Mouse (Mus musculus) embryonic facial prominence, embryonic 10.5 days (tissue): ENCODE results near the gene Baiap2l2. TPM values are rescaled to one million over a fixed set of nuclear protein-coding genes. Genes with fewer than 3 reads are reported as not detected.
A peak's percentile ranks its signal among the peaks of the same experiment; 100 is the strongest.

Experiments
- DNase-seq: peaks from one replicate; pipeline ENCODE4 v3.0.0-alpha.2; 2017; ENCODE audit warnings: low spot score
- H3K27ac ChIP-seq: fragments of 300-500 bp; sonication (generic); replicated peaks from 2 replicates; pipeline ENCODE4 v1.5.1; 2016; ENCODE audit warnings: mild to moderate bottlenecking
- H3K27me3 ChIP-seq: fragments of 300-500 bp; sonication (generic); replicated peaks from 2 replicates; pipeline ENCODE4 v1.6.1; 2016; ENCODE audit warnings: low read depth, mild to moderate bottlenecking; ENCODE audit not compliant: poor library complexity, severe bottlenecking
- H3K36me3 ChIP-seq: fragments of 300-500 bp; sonication (generic); replicated peaks from 2 replicates; pipeline ENCODE4 v1.6.1; 2016; ENCODE audit warnings: mild to moderate bottlenecking, moderate library complexity
- H3K4me1 ChIP-seq: fragments of 300-500 bp; sonication (generic); 2 replicates; pipeline ENCODE4 v1.6.1; 2016
- H3K4me3 ChIP-seq: fragments of 300-500 bp; sonication (generic); 2 replicates; pipeline ENCODE4 v1.5.1; 2016; ENCODE audit warnings: mild to moderate bottlenecking, moderate library complexity
- H3K9me3 ChIP-seq: fragments of 300-500 bp; sonication (generic); 2 replicates; pipeline ENCODE4 v1.6.1; 2016; ENCODE audit warnings: mild to moderate bottlenecking
- WGBS: fragments of 180-500 bp; shearing (Covaris S2); methylation state at CpG from one replicate; pipeline ENCODE4 v1.1.7; 2016; 5-methylcytosine and 5-hydroxymethylcytosine counted together
- polyA plus RNA-seq: library from polyadenylated mRNA; unstranded; fragments of >200 nt; fragmentation: Nextera tagmentation; extraction: Ambion mirVana; gene quantifications from 2 replicates; pipeline ENCODE4 v1.2.1, GENCODE M21; 2016

Gene Baiap2l2
- polyA plus RNA-seq, 1 experiment from 2014 or later = 6.0 TPM

DNA sequence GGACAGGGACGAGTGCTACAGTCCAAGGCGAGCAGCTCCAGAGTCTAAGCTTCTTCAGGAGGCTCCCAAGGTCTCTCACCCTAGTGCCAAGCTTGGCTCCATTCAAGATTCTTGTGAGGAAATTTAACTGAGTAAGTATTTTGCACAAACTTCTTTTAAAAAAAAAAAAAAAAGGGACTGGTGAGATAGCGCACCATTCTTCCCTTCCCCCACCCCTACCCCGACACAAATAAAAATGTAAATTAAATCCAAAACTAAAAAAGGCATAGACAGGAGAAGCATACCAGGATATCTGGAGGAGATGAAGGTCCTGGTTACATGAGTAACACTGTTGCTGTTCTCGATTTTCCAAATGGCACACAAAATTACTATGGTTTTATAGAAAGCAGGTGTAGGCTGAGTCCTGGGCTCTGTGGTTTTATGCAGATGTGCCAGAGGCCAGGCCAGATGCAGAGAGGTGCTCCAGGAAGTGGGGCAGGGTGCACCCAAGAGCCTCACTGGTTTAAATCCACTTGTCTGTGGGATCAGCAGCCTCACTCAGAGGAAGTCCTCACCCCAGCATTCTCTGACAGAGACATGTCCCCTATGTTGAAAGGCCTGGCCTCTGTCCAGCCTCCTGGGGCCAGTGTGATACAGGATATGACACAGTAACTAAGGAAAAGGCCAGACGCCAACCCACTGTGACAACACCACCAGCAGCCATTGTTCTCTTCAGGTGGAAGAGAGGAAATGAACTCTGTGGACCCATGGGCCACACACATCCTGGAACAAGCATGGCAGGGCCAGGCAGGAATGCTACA is 37.9 kb upstream of the Baiap2l2 start:
- no peak for DNase-seq
- no peaks in the 10 kb centered on the region for H3K9me3 ChIP-seq
- H3K27me3 ChIP-seq = no peaks in the 10 kb centered on the region
- H3K4me3 ChIP-seq = no peak overlapping the region
- H3K36me3 ChIP-seq = no peaks in the 10 kb centered on the region
- peak overlapping the region; percentile 69 for H3K27ac ChIP-seq
- H3K4me1 ChIP-seq = peaks cover 54% of the 10 kb centered on the region
- 80% methylated on average over 6 of the region's 6 CpGs for WGBS

DNA sequence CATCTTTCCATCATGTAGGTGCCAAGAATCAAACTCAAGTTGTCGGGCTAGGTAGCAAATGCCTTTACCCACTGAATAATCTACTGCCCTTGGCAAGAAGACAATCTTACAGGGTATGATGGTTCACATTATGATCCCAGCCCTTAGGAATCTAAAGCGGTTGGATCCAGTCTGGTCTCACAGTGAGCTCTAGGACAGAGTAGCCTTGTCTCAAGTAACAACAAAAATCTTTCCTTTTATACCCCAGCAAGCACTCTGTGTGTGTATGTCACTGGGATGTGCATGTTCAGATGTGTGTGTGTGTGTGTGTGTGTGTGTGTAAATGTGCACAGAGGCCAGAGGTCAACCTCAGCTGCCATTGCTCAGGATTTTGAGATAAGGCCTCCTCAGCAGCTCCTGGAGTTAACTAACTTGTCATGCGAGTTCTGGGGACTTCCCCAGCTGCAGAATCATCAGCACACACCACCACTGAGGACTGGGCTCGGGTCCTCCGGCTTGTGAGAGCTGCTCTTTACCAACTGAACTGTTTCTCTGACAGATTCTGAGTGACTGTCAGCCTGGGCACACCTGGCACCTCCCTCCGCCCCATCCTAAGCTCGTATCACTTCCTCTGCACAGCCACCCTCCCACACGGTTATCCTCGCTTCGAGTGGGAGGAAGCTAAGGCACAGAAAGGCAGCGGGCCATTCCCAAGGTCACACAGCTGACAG is 37.1 kb upstream of the Baiap2l2 start:
- Histone ChIP-seq H3K27ac (peak overlapping the region; percentile 8; the same call in 1 of the 2 replicates), H3K9me3 (no peaks in the 10 kb centered on the region), H3K4me1 (peaks cover 49% of the 10 kb centered on the region), H3K36me3 (peaks cover 5% of the 10 kb centered on the region), H3K27me3 (no peaks in the 10 kb centered on the region), H3K4me3 (no peak overlapping the region)
- 76% methylated on average over 11 of the region's 11 CpGs for WGBS
- no peak for DNase-seq

DNA sequence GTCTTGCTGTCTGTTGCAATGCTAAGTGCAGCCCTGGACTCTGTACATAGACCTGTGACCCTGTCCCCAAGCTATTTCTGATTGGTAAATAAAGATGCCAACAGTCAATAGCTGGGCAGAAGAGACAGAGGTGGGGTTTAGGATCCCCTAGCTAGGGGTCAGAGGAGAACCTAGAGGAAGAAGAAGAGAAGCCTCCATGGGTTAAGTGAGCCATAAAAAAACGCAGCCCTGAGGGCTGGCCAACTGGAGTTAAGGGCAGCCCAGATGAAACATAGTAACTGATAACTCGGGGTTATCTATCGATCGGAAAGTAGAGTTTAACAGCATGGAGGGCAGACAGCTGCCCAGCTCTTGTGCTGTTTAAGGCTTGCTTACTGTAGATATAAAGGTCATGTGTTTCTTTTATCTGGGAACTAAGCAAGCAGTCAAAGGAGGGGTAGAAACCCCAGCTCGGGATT is 36.4 kb upstream of the Baiap2l2 start:
- no peak for DNase-seq
- no peak overlapping the region for H3K27ac ChIP-seq
- H3K9me3 ChIP-seq = no peaks in the 10 kb centered on the region
- H3K36me3 ChIP-seq = peaks cover 10% of the 10 kb centered on the region
- H3K4me3 ChIP-seq = no peak overlapping the region
- 86% methylated on average over 5 of the region's 5 CpGs for WGBS
- H3K4me1 ChIP-seq = peaks cover 42% of the 10 kb centered on the region
- no peaks in the 10 kb centered on the region for H3K27me3 ChIP-seq

DNA sequence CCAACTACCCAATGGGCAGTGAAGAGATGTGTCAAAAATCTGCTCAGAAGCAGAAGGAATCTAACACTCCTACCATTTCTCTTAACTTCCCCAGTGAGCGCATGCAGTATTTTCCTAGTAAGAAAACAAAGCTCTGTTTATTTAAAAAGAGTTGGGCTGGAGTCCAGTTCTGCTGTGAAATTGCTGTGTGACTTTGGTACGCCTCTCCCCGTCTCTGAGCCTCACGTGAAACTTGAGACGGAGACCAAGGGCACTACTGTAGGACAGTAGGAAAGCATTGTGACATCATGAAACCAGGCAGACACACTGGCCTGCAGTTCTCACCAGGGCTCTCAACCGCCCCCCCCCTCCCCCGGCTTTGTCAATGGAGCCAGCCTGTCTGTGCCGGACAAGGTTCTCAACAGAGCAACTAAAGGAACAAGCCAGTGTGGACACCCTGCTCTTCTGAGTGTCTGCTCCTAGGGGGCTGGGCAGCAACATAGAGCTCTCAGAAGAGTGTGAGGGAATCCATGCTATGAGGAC is 28.6 kb upstream of the Baiap2l2 start:
- H3K4me1 ChIP-seq = 0 out of 2 replicates have a peak, but pooled peaks cover 4% of the 10 kb centered on the region
- no peak for DNase-seq
- H3K9me3 ChIP-seq = no peaks in the 10 kb centered on the region
- no peak overlapping the region for H3K27ac ChIP-seq
- WGBS = 73% methylated on average over 8 of the region's 8 CpGs
- H3K4me3 ChIP-seq = no peak overlapping the region
- H3K36me3 ChIP-seq = peaks cover 43% of the 10 kb centered on the region
- H3K27me3 ChIP-seq = no peaks in the 10 kb centered on the region

DNA sequence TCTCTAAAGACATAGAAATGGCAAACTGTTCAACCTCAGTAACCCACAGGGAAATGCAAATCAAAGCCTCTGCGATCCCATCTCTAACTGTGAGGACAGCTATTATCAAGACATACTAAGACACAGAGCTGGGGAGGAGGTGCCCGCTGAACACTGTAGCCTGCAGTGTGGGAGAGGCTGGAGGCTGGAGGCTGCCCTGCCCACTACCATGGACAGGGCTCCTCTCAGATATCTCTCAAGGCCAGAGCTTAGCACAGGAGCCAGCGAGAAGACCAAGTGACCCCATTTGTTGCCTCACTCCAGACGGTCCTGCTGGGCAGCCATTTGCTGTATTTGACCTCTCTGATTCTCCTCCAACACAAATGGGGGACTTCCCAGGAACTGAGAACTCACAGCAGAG is 22.5 kb upstream of the Baiap2l2 start:
- H3K4me3 ChIP-seq = no peak overlapping the region
- H3K27me3 ChIP-seq = no peaks in the 10 kb centered on the region
- WGBS = 72% methylated on average over 4 of the region's 4 CpGs
- H3K4me1 ChIP-seq = no peaks in the 10 kb centered on the region
- no peak for DNase-seq
- H3K9me3 ChIP-seq = no peaks in the 10 kb centered on the region
- no peak overlapping the region for H3K27ac ChIP-seq
- H3K36me3 ChIP-seq = peaks cover 67% of the 10 kb centered on the region

DNA sequence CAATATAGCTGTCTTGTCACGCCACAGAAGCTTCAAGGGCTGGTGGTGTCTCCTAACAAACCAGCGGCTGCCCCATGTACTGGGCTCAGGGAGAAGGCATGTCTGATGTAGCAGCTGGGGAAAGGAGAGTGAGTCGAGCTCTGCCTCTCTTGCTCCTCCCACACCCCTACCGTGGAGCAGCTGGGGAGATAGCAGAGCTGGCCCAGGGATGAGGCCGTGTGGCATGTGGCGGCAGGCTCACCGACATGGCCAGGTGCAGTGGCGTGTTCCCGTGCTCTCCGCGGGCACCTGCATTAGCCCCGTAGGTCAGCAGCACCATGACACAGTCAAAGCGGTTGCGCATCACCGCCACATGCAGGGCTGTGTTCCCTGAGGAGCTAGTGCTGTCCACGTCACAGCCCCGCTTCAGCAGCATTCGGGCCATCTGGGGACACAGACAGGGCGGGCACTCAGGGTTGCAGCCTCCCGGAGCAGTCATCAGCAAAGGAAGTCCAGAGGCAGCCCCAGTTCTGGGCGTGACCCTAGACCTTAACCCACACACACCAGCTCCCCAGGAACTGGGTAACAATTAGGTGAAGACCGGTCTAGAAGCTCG is 20.8 kb upstream of the Baiap2l2 start:
- H3K4me1 ChIP-seq = no peaks in the 10 kb centered on the region
- DNase-seq = no peak
- 84% methylated on average over 23 of the region's 23 CpGs for WGBS
- H3K27me3 ChIP-seq = no peaks in the 10 kb centered on the region
- H3K4me3 ChIP-seq = no peak overlapping the region
- no peaks in the 10 kb centered on the region for H3K9me3 ChIP-seq
- H3K36me3 ChIP-seq = peaks cover 65% of the 10 kb centered on the region
- no peak overlapping the region for H3K27ac ChIP-seq

DNA sequence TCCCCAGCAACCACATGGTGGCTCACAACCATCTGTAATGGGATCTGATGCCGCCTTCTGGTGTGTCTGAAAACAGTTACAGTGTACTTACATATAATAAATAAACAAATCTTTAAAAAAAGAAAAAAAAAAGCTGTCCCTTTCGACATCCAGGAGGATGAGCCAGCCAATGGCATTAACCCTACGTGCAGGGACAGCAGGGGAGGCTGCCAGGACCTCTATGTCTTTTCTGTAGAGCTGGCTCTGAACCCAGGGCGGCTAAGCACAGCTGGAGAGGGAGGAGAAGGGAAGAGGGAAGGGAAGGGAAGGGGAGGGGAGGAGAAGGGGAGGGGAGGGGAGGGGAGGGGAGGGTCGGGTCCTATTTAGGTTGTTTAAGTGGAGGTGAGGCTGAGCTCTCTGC is 19.5 kb upstream of the Baiap2l2 start:
- WGBS = 60% methylated on average over 5 of the region's 5 CpGs

DNA sequence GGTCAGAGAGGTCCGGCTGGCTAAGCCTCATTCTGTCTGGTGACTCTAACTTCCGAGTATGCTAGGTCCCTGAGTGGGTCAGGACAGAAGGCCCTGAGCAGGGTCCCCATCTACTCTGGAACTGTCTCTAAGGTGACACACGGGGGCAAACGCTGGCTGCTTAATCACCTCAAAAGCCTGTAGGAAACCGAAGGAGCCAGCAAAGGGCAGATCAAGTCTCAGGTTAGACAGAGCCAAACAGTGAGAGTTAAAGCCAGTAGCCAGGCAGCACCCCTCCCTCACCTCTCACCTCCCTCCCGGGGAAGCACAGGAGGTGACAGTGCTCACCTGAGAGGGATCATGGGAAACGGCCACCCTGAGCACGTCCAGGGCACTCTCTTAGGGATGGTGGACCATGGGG is 18.4 kb upstream of the Baiap2l2 start:
- H3K4me3 ChIP-seq = no peak overlapping the region
- H3K27me3 ChIP-seq = no peaks in the 10 kb centered on the region
- 86% methylated on average over 8 of the region's 8 CpGs for WGBS
- DNase-seq = no peak
- peaks cover 8% of the 10 kb centered on the region for H3K4me1 ChIP-seq
- no peaks in the 10 kb centered on the region for H3K9me3 ChIP-seq
- H3K36me3 ChIP-seq = peaks cover 69% of the 10 kb centered on the region
- no peak overlapping the region for H3K27ac ChIP-seq

More for the DNA sequence above, 19.5 kb upstream of the Baiap2l2 start:
- Histone ChIP-seq H3K4me3 (no peak overlapping the region), H3K4me1 (no peaks in the 10 kb centered on the region), H3K27ac (no peak overlapping the region), H3K27me3 (no peaks in the 10 kb centered on the region), H3K9me3 (no peaks in the 10 kb centered on the region), H3K36me3 (peaks cover 69% of the 10 kb centered on the region)
- no peak for DNase-seq

DNA sequence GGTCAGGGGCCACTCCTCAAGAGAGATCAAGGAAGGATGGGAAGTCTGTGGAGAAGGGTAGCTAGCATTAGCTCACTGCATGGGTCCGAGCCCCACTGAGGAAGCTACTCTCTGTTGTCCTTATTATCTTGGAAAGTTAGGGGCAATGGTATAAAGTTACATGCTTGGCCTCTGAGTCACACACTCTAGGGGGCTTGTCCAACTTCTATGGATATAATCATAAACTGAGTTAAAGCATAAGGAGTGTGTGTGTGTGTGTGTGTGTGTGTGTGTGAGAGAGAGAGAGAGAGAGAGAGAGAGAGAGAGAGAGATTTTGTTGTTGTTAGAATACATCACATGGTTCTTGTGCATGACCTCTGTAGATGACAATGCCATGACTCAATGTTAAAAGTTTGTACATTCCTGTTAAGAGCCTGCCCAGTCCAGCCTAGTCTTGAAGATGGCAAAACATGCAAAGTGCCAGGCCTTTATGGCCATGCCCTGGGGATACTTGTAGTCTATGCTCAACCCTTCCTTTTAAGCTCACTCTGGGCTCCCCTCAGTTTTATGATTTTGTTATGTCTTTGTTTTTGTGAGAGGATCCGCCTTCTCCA is 14.3 kb upstream of the Baiap2l2 start:
- 83% methylated on average over 2 of the region's 2 CpGs for WGBS
- H3K9me3 ChIP-seq = no peaks in the 10 kb centered on the region
- H3K4me3 ChIP-seq = no peak overlapping the region
- DNase-seq = no peak
- no peak overlapping the region for H3K27ac ChIP-seq
- H3K36me3 ChIP-seq = peaks cover 38% of the 10 kb centered on the region
- peaks cover 14% of the 10 kb centered on the region for H3K4me1 ChIP-seq
- no peaks in the 10 kb centered on the region for H3K27me3 ChIP-seq

DNA sequence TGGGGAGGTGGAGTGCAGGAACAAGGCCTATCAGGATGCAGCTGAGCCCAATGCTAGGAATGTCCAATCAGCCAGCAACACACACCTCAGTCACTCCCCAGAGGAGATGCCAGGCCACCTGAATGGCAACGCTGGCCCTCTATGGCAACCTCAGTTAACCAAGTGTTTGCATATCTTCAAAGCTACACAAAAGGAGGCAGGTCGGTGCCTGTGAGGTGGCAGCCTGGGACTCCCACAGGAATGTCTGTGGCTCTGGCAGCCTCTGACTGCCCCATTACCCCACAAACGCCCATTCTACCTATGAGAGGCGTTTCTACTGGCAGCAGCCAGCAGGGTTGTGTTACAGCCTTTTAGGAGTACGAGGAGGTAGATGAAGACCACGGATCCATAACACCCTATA is 13.2 kb upstream of the Baiap2l2 start:
- 88% methylated on average over 6 of the region's 6 CpGs for WGBS

DNA sequence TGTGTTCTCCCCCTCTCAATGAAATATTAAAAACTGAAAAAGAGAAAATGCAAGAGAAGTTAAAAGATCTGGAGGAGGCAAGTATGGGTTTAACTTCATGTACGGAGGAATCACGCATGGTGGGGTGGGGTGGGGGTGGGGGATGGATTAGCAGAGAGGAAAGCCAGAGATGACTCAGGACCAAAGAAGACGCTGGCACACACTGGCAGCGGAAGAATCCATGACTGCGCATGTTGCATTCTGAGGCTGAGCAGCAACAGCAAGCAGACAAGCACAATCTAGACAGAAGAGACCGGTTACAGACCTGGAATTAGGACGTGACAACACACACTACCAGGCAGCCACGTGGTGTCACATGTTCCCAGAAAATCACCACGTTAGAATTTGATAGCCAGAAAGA is 7.4 kb upstream of the Baiap2l2 start:
- WGBS = 91% methylated on average over 9 of the region's 9 CpGs
- Histone ChIP-seq H3K4me3 (no peak overlapping the region), H3K36me3 (peaks cover 17% of the 10 kb centered on the region; the same call in 1 of the 2 replicates), H3K27me3 (no peaks in the 10 kb centered on the region), H3K27ac (no peak overlapping the region), H3K4me1 (no peaks in the 10 kb centered on the region), H3K9me3 (no peaks in the 10 kb centered on the region)
- DNase-seq = no peak

More for the DNA sequence above, 13.2 kb upstream of the Baiap2l2 start:
- H3K27me3 ChIP-seq = no peaks in the 10 kb centered on the region
- no peak overlapping the region for H3K4me3 ChIP-seq
- DNase-seq = no peak
- H3K27ac ChIP-seq = 0 out of 2 replicates have a peak overlapping the region, but pooled peaks have one; percentile 8
- H3K4me1 ChIP-seq = peaks cover 14% of the 10 kb centered on the region
- H3K36me3 ChIP-seq = peaks cover 27% of the 10 kb centered on the region
- no peaks in the 10 kb centered on the region for H3K9me3 ChIP-seq

DNA sequence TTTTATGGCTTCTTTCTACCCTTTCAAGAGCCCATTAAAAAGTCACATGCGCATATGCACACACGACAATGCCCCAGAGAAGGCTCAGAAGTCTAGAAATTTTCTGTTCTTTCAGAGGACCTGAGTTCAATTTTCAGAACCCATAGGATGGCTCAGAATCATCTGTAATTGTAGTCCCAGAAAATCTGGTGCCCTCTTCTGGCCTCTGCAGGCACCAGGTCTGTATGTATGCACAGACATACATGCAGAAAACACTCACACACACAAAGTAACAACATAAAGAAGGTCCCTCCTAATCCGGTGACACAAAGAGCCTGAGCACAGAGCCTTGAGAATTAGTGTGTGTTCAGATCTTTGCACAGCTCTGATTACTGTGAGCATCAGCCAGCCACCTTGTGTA is 5.0 kb upstream of the Baiap2l2 start:
- Histone ChIP-seq H3K27ac (no peak overlapping the region), H3K4me3 (no peak overlapping the region), H3K4me1 (peaks cover 6% of the 10 kb centered on the region), H3K36me3 (peaks cover 38% of the 10 kb centered on the region), H3K27me3 (no peaks in the 10 kb centered on the region), H3K9me3 (no peaks in the 10 kb centered on the region)
- DNase-seq = no peak
- WGBS = 85% methylated on average over 3 of the region's 3 CpGs
